Mouse (Mus musculus) ES-E14 (cell line): ENCODE results near the gene Shc3.

Experiments used
- CHD2 ChIP-seq: IDR thresholded peaks from 2 replicates; pipeline ENCODE4 v1.6.1; 2014; ENCODE audit warnings: mild to moderate bottlenecking, low read depth, low read length, inconsistent platforms
- HCFC1 ChIP-seq: IDR thresholded peaks from 2 replicates; pipeline ENCODE4 v1.6.1; 2012; ENCODE audit warnings: low read length, inconsistent platforms, borderline replicate concordance; ENCODE audit not compliant: insufficient read depth
- MAFK ChIP-seq: IDR thresholded peaks from 2 replicates; pipeline ENCODE4 v1.6.1; 2014; ENCODE audit warnings: mild to moderate bottlenecking, low read depth, low read length, inconsistent platforms; ENCODE audit not compliant: insufficient read depth
- ZC3H11A ChIP-seq: IDR thresholded peaks from 2 replicates; pipeline ENCODE4 v1.6.1; 2012; ENCODE audit warnings: low read depth, mild to moderate bottlenecking, inconsistent platforms, low read length, borderline replicate concordance
- ZNF384 ChIP-seq: IDR thresholded peaks from 2 replicates; pipeline ENCODE4 v1.6.1; 2012; ENCODE audit warnings: low read depth, low read length, inconsistent platforms

DNA sequence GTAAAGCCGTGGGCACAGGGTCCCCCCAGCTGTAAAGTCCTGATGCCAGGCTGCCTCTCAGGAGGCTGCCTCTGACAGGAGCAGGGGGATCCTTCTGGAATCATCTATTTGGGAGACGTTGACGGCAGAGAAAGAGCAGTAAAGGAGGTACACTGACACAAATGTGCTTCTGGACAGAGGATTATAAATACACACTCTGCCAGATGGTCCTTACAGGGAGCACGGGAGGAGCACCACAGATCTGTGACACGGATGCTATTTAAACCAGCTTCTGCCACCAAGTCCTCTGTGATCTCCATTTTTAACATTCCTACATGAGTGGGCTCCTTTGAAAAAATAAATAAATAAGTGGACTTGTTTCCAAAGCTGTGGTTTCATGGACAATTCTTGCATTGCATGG is 63.5 kb downstream of the Shc3 start:
- TF ChIP-seq ZNF384 = no peak
- no peak for TF ChIP-seq MAFK
- TF ChIP-seq CHD2 = no peak
- TF ChIP-seq ZC3H11A = no peak
- no peak for TF ChIP-seq HCFC1
